Mouse (Mus musculus) spleen, postnatal 14 days (tissue): ENCODE results near the gene Anp32e.
A peak's percentile ranks its signal among the peaks of the same experiment; 100 is the strongest.
"Not testable (repeated sequence)": the region's sequence is repeated elsewhere in the genome, so short reads cannot be mapped to it uniquely, and the experiment has no call there.

Experiments
- DNase-seq, 2 experiments: peaks; one replicate each; pipeline ENCODE4 v3.0.0; 2021 to 2022; ENCODE audit warnings: low spot score in 2 of 2

Anp32e gene

GRCm38 (mm10) chr3:95928658-95929503 lies at the start of gene Anp32e:
Gene Anp32e, plus strand, starts transcription at chr3:95929246.
- DNase-seq: peak; percentile 94 to 96

DNA sequence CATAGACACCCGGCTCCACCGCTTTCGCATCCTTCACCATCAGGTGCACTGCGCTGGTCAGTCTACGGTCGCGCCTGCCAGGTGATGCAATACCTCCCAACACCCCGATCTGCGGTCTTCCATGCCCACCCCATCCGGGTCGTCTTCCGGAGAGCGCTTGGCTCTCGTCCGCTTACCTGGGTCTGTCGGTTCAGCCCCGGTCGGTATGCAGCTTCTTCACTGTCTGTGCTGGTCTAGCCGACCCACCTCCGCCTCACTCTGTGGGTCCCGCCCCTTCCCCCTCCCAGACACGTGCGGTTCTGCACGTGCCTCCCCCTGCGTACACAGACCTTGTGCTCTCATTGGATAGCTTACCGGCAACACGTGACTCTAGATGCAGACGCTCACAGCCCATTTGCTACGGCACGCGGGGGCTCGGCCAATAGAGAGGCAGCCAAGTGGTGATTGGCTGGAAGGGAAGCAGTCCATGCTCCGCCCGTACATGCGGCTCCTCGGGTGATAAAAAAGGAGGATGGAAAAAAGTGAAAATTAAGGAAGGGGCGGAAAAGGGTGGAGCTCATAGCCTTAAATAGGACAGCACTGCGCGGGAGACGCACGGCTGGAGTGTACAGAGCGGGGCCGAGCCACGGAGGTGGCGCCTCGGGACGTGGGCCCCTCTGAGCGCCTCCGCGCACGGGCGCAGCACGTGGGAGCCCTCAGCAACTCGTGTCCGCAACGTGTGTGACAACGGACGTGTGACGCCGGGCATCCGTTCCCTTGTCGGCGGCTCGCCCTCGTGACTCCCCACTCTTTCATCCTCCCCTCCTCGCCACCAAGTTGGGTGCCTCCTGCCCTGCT lies 46.8 kb upstream of the Anp32e start, which contains the start of gene Ciart:
TSS of gene Ciart (minus strand) at position 273 of the 837 bp plus-strand sequence.
- peak; percentile 66 to 70 for DNase-seq

DNA sequence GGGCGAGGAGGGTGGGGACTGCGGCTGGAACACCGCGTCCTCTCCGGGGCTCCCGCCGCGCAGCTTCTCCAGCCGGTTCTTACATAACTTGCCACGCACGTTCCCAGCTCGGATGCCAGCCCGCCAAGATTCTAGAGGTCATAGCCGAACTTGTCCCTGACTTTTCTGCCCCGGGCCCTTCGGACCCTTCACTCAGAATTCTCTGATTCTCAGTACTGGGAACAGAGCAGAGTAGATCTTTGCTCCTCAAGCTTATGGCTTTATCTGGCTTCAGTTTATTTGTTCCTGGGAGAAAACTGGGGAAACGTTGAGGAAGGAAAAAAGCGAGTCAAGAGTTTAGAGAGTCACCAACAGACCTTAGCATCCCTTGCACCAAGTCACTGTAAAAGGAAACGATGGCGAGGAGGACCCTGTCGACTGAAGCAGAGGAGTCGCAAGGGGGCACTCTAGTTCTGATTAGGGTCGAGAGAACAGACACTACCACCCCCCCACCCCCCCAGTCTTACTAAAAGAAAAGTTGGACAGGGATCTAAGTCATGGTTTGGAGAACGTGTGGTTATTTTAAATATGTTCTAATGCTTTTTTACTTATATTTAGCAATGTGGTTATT lies 46.1 kb upstream of the Anp32e start:
- DNase-seq: peak in 1 of 2 experiments; percentile 56

DNA sequence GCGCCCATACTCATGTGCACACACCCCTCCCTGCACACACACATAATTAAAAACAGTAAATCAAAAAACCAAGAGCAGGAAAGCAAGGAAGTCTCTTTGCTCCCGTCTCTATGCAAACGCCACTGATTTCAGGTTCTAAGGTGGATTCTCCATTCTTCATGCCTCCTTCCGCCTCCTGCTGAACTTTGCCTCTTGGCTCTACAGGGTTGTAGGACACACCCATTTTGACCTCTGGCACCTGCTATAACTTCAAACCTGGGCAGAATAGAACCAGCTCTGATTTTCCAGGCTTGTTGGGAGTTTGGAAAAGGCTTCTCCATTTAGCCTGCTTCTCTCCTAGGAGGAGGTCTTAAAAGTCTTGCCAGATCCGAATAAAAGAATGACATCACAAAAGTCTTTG lies 44.6 kb upstream of the Anp32e start:
- no peak for DNase-seq

DNA sequence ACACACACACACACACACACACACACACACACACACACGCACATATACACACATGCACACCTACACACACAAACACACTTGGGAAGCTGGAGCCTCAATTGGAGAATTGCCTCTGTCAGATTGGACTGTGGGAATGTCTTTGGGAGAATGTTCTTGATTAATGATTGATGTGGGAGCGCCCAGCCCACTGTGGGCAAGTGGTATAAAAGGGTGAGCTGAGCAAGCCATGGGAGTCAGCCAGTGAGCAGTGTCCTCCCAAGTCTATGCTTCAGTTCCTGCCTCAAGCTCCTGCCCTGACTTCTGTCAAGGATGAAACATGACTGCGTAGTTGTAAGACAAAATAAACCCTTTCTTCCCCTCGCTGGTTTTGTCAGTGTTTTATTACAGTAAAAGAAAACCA lies 41.5 kb upstream of the Anp32e start:
- no peak for DNase-seq

DNA sequence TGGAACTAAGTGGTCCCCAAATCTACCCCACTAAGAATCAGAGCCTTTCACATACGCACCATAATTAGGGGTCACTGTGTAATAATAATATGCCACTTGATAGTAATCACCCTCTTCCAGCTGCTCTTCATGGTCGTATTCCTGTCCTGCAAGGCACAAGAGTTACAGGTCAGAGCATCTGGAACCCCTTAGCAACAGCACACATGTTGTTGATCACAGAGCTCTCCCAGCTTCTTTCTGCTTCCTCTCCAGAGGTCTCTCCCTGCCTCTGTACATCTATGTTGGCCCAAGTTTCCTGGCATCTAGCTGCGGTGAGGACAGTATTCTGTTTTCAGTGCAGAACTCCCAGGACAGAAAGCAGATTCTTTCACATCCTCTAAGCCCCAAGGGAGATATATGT lies 39.4 kb upstream of the Anp32e start:
- no peak for DNase-seq

GRCm38 (mm10) chr3:95891211-95892065 lies 37.6 kb upstream of the Anp32e start, which contains the start of gene BC028528:
Gene BC028528, minus strand, starts transcription at chr3:95892005.
- peak; percentile 26 to 39 for DNase-seq

DNA sequence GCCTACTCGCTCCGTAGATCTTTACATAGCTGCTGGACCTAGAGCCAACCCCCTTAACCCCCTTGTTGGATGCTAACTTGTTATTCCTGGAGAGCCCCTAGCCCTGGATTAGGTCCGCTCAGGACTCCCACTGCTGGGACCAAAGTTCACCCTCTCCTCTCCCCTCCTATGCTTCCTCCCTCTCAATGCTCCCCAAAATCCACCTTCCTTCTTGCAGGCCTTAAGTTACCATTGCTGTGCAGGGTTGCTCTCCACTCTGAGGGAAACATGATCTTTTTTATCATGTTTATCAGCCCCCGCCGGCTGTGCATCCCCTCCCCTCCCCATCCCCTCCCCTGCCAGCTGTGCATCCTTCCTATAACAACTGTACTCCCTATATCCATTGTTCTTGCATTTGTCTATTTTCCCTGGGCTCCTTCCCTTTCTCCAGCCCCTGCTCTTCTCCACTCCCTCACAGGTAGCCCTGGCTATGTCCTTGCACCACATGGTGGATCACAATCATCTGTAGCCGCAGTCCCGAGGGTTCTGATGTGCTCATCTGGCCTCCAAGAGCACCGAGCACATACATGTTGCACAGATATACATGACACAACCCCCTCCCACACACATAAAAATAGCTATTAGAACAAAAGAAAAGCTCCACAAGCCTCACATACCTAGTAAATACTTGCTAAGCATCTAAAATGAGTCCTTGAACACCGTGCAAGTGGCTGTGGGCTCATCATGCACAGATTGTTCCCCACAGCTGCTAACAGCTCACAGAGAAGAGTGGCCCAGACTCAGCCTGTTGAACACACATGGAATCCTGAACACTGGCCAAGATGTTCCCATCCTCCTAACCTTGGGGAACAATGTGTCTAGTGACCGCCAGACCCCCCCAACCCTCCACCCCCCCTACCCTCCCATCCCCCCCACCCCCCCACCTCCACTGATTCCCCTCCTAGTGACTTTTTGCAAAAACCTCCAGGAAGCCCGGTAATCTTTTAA lies 36.7 kb upstream of the Anp32e start:
- no peak for DNase-seq

- no peak for DNase-seq
These were observed 35.9 kb upstream of the Anp32e start for GRCm38 (mm10) chr3:95893126-95893525.

DNA sequence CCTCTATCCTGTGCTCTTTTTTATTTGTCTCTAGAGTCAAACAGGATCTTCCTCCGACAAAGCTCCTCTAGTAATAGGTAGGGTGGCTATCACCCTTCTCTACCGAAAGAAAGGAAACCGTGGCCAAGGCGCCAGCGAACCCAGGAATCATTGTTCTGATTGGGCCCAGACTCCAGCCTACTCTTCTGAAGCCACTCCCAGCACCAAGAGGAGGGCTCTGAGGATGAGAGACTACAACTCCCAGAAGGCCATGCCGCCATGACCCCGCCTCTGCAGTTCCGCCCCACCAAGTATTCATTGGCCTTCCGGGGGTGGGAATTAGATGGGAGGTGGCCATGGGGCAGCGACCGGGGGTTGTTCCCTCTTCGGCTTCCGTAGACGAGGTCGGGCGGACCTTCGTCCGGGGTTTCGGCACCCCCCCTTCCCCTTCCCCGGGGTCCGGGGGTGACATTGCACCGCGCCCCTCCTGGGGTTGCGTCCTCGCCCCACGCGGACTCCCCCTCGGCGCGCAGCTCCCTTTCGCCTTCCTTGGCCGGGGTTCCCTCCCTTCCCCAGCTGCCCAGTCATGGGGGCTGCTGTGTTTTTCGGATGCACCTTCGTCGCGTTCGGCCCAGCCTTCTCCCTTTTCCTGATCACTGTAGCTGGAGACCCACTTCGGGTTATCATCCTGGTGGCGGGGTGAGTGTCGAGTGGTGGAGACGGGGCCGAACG lies 35.3 kb upstream of the Anp32e start, which contains the start of gene Aph1a:
TSS of gene Aph1a (plus strand) at position 364 of the 711 bp plus-strand sequence.
- peak; percentile 87 to 91 for DNase-seq

DNA sequence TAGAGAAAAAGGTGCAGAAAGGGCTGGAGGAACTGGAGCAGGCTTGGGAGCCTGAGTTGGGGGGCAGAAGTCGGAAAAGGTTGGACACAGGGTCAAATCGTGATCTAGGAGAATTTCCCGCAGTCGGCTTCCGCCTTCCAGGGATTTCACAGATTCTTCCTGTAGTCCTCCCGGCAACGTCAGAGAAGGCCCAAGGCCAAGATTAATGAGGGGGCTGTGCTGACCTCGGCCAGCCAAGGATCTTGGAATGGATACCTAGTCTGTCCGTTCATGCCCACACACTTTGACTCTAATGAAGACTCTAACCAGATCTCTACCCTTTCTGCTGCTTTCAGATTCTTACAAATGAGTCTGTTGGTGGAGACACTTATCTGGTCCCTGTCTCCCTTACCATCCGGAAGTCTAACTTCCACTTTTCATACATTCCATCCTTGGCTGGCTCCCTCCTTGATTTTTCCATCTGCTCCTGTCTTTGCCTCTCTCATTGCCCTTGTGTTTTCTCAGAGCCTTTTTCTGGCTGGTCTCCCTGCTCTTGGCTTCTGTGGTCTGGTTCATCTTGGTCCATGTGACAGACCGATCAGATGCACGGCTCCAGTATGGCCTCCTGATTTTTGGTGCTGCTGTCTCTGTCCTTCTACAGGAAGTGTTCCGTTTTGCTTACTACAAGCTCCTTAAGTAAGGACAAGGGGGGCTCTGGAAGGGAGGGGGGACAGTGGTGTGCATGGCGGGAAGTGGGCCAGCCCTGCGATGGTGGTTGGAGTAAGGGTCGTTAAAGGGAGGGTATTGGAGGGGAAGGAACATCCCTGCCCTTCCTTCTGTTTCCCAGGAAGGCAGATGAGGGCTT lies 34.5 kb upstream of the Anp32e start:
- no peak for DNase-seq

DNA sequence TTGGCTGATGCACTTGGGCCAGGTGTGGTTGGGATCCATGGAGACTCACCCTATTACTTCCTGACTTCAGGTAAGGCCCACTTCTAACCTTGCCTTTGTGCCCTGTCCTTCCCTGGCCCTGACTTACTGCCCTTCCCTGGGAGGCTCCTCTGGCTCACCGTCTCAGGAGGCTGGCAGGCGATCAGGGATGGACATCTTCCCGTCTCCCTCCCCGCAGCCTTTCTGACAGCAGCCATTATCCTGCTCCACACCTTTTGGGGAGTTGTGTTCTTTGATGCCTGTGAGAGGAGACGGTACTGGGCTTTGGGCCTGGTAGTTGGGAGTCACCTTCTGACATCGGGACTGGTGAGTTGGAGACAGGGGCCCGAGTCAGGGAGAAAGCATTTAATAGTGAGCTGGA lies 33.5 kb upstream of the Anp32e start:
- not testable (repeated sequence) for DNase-seq

DNA sequence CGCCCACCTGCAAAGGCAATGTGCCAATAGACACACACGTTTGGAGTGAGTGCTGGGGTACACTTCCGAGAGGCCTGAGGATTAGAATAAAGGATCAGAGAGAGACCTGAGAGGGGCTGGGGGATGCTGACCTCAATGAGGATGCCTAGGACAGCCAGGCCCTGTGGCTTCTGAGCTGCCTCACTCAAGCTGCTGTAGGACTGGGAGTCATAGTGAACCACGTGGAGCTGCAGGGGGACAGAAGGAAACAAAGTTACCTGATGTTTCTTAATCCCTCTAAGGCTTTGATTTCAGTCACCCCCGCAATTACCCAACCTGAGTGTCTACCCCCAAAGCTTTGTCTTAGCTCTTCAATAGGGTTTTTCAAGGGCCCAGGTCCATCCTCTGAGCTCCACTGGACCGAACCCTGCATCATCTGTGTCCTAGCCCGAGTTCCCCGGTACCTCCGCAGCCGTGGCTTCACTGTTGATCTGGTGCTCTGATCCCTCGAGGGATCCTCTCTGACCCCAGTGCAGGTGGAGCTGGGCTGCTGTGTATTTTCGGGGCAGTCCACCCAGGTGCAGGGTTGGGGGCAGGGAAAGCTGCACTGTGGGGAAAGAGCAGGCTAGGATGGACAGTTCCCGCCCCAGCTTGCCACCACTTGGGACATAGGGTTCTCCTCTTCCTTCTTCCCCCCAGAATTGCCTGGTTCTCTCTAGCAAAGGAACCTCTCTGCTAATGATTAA lies 29.1 kb upstream of the Anp32e start:
- no peak for DNase-seq

DNA sequence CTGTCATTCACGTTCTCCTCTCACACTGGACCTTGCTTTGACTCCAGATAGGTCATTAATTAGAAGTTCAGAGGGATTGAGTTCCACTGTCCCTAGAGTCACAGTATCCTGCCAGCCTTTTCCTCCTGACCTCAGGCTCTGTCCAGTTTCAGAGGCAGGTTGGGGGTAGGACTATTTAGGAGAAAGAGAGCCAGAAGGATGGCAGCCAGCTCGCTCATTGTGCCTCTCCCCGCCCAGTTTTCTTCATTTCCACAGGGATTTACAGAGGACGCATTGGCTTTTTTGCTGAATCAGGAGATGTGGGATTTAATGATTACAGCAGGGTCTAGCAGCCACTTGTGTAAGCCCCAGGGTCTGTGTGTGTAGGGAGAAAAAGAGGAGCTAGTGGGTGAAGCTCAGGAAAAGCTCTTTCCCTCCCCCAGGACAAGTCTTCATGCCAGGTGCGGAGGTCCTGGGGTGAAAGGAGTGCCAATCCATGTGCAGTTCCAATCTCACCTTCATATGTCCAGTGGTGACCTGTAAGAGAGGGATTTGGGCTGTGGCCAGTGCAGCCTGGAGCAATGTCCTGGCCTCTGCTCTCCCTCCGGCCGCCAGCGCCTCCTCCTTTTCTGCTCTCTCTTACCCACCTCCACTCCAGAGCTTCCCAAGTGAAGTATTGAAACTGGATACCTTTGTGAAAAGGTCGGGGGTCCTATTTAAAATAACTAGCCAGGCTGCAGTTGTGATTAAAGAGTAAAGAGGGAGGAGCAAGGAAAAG lies 27.3 kb upstream of the Anp32e start:
- DNase-seq: no peak

DNA sequence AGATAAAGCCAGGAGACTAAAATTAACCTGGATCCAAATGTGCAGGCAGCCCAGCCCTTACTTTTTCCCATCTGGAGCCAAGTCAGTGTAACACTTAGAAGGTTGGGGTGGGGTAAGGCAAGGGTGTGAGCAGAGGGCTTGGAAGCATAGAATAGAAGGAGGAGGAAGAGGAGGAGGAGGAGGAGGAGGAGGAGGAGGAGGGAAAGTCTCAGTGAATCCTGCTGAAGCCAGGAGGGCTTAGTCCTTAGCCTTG lies 26.7 kb upstream of the Anp32e start:
- DNase-seq: no peak

GRCm38 (mm10) chr3:95902643-95903042 lies 26.4 kb upstream of the Anp32e start:
- no peak for DNase-seq
